Mouse (Mus musculus): Measurements from ENCODE around the gene Fam189a2. TPM values are rescaled to one million over a fixed set of nuclear protein-coding genes. Genes with fewer than 3 reads are reported as not detected.
A peak's percentile ranks its signal among the peaks of the same experiment; 100 is the strongest.

Fam189a2 gene
- polyA plus RNA-seq, 1 experiment from 2014 or later: 2.3 TPM

DNA sequence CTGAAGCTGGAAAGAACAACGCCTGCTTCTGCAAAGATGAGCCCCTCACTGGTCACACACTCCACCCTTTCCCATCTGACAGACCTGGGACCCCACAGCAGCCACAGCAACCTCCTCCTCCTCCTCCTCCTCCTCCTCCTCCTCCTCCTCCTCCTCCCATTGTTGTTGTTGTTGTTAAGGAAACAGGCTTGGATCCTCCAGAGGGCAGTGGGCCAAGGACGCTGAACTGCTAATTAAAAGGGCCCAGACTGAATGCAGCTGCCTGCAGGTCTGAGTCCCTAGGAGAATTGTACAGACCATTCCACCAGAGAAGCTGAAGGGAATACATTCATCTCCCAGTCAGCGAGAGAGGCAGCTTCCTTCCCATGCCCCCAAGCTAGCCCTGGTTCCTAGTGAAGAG lies 70.5 kb downstream of the Fam189a2 start:
- H3K27me3 ChIP-seq (ENCODE audit: control insufficient read depth, insufficient read depth, low read depth, low read length): no peaks in the 10 kb centered on the region
- H3K9me3 ChIP-seq (replicated peaks; ENCODE audit: control insufficient read depth, low read length, poor library complexity, severe bottlenecking): no peaks in the 10 kb centered on the region
- 0 out of 2 replicates have a peak overlapping the region, but pooled peaks have one; percentile 10 for H3K9ac ChIP-seq (ENCODE audit: low read depth, low read length)
- H3K4me1 ChIP-seq (ENCODE audit: control insufficient read depth, insufficient read depth, low read length): peaks cover 9% of the 10 kb centered on the region; the same call in 1 of the 2 replicates
- H3K4me3 ChIP-seq (ENCODE audit: low read depth, low read length): no peak overlapping the region
- WGBS: 22% methylated on average over 3 of the region's 3 CpGs
- no peaks in the 10 kb centered on the region for H3K36me3 ChIP-seq (ENCODE audit: control insufficient read depth, insufficient read depth, low read length)
- H3K4me2 ChIP-seq (ENCODE audit: low read length): no peak overlapping the region
- peak; percentile 46; the same call in 1 of the 2 replicates for ATAC-seq
- peak overlapping the region; percentile 61 for H3K27ac ChIP-seq (ENCODE audit: low read length)

DNA sequence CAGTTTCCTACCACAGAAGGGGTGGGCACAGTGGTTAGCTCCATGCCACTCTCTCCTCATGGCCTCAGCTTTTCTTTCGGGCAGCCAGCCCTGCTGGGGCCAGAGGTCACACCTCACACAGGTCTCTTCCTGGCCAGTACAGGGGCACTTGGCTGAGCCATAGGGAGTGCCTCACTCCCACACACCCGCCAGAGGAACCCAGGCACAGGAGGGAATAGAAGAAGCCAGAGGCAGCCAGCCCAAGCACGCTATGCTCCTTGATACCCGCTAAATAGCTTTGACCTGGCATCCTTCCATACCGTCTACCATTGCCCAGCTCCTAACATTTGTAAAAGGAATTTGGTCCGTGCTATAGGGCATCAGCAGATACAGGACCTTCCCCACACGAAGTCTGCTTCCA lies 70.9 kb downstream of the Fam189a2 start:
- 46% methylated on average over 7 of the region's 7 CpGs for WGBS
- ATAC-seq: peak; percentile 37

DNA sequence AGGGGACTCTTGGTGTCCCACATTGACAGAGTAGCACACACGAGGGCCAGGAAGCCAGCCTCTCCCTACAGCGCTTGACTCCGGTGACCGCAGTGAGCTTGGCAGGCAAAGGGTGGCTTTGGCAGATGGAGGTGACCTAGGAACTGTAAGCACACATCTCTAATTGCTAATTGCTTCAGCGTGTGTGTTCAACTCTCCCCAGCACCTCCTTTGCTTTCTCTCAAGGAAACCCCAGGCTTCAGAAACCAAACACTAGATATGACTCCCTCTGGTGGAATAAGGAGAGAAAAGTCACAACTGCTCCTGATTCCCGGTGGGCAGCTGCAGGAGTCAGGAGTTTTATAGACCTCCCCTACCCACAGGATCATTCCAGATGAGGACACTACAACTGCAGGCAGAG lies 71.9 kb downstream of the Fam189a2 start:
- H3K27ac ChIP-seq (ENCODE audit: low read length): no peak overlapping the region
- no peaks in the 10 kb centered on the region for H3K9me3 ChIP-seq (replicated peaks; ENCODE audit: control insufficient read depth, low read length, poor library complexity, severe bottlenecking)
- H3K4me2 ChIP-seq (ENCODE audit: low read length): no peak overlapping the region
- WGBS: 47% methylated on average over 6 of the region's 6 CpGs
- 0 out of 2 replicates have a peak, but pooled peaks have one; percentile 2 for ATAC-seq
- no peak overlapping the region for H3K4me3 ChIP-seq (ENCODE audit: low read depth, low read length)
- H3K4me1 ChIP-seq (ENCODE audit: control insufficient read depth, insufficient read depth, low read length): peaks cover 9% of the 10 kb centered on the region; the same call in 1 of the 2 replicates
- no peaks in the 10 kb centered on the region for H3K36me3 ChIP-seq (ENCODE audit: control insufficient read depth, insufficient read depth, low read length)
- H3K9ac ChIP-seq (ENCODE audit: low read depth, low read length): no peak overlapping the region
- no peaks in the 10 kb centered on the region for H3K27me3 ChIP-seq (ENCODE audit: control insufficient read depth, insufficient read depth, low read depth, low read length)

More for the DNA sequence above, 70.9 kb downstream of the Fam189a2 start:
- H3K27ac ChIP-seq (ENCODE audit: low read length): peak overlapping the region; percentile 47; the same call in 1 of the 2 replicates
- peaks cover 9% of the 10 kb centered on the region; the same call in 1 of the 2 replicates for H3K4me1 ChIP-seq (ENCODE audit: control insufficient read depth, insufficient read depth, low read length)
- no peaks in the 10 kb centered on the region for H3K36me3 ChIP-seq (ENCODE audit: control insufficient read depth, insufficient read depth, low read length)
- no peaks in the 10 kb centered on the region for H3K9me3 ChIP-seq (replicated peaks; ENCODE audit: control insufficient read depth, low read length, poor library complexity, severe bottlenecking)
- H3K4me2 ChIP-seq (ENCODE audit: low read length): no peak overlapping the region
- H3K4me3 ChIP-seq (ENCODE audit: low read depth, low read length): no peak overlapping the region
- H3K27me3 ChIP-seq (ENCODE audit: control insufficient read depth, insufficient read depth, low read depth, low read length): no peaks in the 10 kb centered on the region
- H3K9ac ChIP-seq (ENCODE audit: low read depth, low read length): no peak overlapping the region

DNA sequence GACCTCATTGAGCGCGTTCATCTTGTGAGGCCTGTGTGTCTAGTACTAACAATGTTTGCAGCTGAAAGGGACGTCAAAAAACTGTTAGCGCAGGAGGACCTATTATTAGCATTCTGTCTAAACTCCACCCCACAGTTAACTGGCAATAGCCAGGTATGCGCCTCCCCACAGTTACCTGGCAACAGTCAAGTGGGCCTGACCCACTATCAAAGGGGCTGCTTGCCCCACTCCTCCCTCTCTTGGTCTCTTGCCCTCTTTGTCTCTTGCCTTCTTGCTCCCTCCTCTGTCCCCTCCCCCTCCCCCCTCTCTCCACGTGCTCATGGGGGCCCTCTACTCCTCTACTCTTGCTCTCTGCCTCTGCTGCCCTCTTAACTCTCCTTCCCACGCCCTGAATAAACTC lies 73.3 kb downstream of the Fam189a2 start:
- Histone ChIP-seq H3K36me3 (ENCODE audit: control insufficient read depth, insufficient read depth, low read length) (no peaks in the 10 kb centered on the region), H3K9me3 (replicated peaks; ENCODE audit: control insufficient read depth, low read length, poor library complexity, severe bottlenecking) (no peaks in the 10 kb centered on the region), H3K27ac (ENCODE audit: low read length) (no peak overlapping the region), H3K4me2 (ENCODE audit: low read length) (no peak overlapping the region), H3K9ac (ENCODE audit: low read depth, low read length) (no peak overlapping the region), H3K27me3 (ENCODE audit: control insufficient read depth, insufficient read depth, low read depth, low read length) (no peaks in the 10 kb centered on the region), H3K4me1 (ENCODE audit: control insufficient read depth, insufficient read depth, low read length) (peaks cover 9% of the 10 kb centered on the region; the same call in 1 of the 2 replicates), H3K4me3 (ENCODE audit: low read depth, low read length) (no peak overlapping the region)
- 77% methylated on average over 7 of the region's 7 CpGs for WGBS
- no peak for ATAC-seq

DNA sequence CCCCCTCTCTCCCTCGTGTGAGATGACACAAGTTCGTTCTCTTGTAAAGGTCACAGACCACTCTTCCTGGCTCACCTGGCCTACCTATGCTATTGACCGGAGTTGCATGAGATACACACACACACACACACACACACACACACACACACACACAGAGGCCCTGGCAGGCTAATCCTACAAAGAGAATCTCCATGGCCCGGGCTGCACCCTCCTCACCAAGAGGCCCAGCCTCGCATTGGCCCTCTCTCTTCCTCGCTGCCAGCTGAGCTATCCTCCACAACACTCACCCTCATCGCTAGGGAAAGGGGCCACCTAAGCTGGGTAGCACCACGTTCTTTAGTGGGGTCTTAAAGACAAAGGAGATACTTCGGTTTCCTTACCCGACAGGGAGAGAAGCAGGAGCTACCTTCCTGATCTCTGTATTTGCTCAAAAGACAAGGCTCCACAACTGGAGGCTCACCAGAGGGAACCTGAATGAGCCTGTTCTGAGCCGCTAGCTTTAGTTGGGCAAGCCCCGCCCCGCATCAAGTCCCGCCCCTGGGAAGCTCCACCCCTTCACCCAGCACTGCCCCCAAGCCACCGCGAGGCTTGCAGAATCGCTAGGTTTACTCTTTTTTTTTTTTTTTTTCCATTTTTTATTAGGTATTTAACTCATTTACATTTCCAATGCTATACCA lies 74.4 kb downstream of the Fam189a2 start:
- no peaks in the 10 kb centered on the region for H3K9me3 ChIP-seq (replicated peaks; ENCODE audit: control insufficient read depth, low read length, poor library complexity, severe bottlenecking)
- ATAC-seq: no peak
- no peak overlapping the region for H3K4me2 ChIP-seq (ENCODE audit: low read length)
- H3K9ac ChIP-seq (ENCODE audit: low read depth, low read length): no peak overlapping the region
- no peak overlapping the region for H3K27ac ChIP-seq (ENCODE audit: low read length)
- no peaks in the 10 kb centered on the region for H3K36me3 ChIP-seq (ENCODE audit: control insufficient read depth, insufficient read depth, low read length)
- H3K4me3 ChIP-seq (ENCODE audit: low read depth, low read length): no peak overlapping the region
- WGBS: 75% methylated on average over 16 of the region's 17 CpGs
- H3K27me3 ChIP-seq (ENCODE audit: control insufficient read depth, insufficient read depth, low read depth, low read length): no peaks in the 10 kb centered on the region
- H3K4me1 ChIP-seq (ENCODE audit: control insufficient read depth, insufficient read depth, low read length): peaks cover 9% of the 10 kb centered on the region; the same call in 1 of the 2 replicates

DNA sequence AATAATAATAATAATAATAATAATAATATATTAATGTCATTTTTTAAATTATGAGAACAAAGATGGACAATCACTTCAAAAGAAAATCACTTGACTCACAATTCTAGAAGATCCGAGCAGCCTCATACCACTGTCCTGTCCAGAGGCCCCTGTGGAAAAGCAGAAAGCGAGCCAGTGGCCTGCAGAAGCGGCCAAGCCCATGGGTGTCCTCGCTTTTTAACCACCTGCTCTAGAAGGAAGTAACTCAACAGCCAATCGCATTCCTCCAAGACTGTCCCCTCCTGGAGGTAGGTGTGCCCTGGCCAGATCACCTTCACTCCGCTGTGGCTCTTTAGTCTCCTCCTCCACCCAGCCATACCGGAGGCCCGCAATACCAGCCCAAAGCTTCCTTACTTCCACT lies 75.4 kb downstream of the Fam189a2 start:
- no peaks in the 10 kb centered on the region for H3K9me3 ChIP-seq (replicated peaks; ENCODE audit: control insufficient read depth, low read length, poor library complexity, severe bottlenecking)
- no peaks in the 10 kb centered on the region for H3K36me3 ChIP-seq (ENCODE audit: control insufficient read depth, insufficient read depth, low read length)
- H3K4me1 ChIP-seq (ENCODE audit: control insufficient read depth, insufficient read depth, low read length): peaks cover 3% of the 10 kb centered on the region; the same call in 1 of the 2 replicates
- no peak overlapping the region for H3K4me2 ChIP-seq (ENCODE audit: low read length)
- H3K9ac ChIP-seq (ENCODE audit: low read depth, low read length): no peak overlapping the region
- H3K27me3 ChIP-seq (ENCODE audit: control insufficient read depth, insufficient read depth, low read depth, low read length): no peaks in the 10 kb centered on the region
- 94% methylated on average over 8 of the region's 8 CpGs for WGBS
- H3K27ac ChIP-seq (ENCODE audit: low read length): no peak overlapping the region
- no peak for ATAC-seq
- H3K4me3 ChIP-seq (ENCODE audit: low read depth, low read length): no peak overlapping the region

DNA sequence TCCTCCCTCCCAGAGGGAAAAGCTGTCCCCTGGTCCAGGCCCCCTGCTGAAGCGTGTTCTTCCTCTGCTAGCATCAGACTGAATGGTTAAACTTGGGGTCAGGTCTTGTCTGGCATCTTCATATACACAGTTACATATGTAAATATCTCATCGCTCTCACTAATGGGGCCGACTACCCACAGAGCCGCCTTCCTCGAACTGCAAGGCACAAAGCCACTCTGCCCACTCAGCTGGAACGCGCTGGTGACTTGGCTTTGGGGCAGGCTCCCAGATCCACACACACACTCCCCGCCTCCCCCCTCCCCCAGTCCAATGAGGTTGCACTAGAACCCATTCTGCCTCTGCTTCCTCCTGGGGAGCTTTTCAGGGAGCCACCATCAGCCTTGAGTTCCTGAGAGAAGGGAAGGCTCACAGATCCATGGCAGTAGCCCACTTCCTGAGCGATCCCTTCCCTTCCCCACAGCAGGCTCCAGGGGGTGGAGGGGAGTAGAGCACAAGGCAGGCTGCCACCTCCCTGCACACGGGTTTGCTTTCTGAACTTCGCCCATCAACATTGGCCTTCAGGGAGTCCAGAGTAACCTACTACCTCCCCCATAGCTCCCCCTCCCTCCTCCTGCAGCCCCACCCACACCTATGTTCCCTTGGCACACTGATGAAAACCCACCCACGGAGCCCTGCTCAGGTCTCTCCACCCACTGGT lies 82.4 kb downstream of the Fam189a2 start:
- Histone ChIP-seq H3K27ac (ENCODE audit: low read length) (no peak overlapping the region), H3K27me3 (ENCODE audit: control insufficient read depth, insufficient read depth, low read depth, low read length) (no peaks in the 10 kb centered on the region), H3K9me3 (replicated peaks; ENCODE audit: control insufficient read depth, low read length, poor library complexity, severe bottlenecking) (no peaks in the 10 kb centered on the region), H3K4me3 (ENCODE audit: low read depth, low read length) (no peak overlapping the region), H3K4me1 (ENCODE audit: control insufficient read depth, insufficient read depth, low read length) (no peaks in the 10 kb centered on the region), H3K4me2 (ENCODE audit: low read length) (no peak overlapping the region), H3K36me3 (ENCODE audit: control insufficient read depth, insufficient read depth, low read length) (peaks cover 14% of the 10 kb centered on the region), H3K9ac (ENCODE audit: low read depth, low read length) (no peak overlapping the region)
- WGBS: 16% methylated on average over 12 of the region's 12 CpGs
- ATAC-seq: 0 out of 2 replicates have a peak, but pooled peaks have one; percentile 39

DNA sequence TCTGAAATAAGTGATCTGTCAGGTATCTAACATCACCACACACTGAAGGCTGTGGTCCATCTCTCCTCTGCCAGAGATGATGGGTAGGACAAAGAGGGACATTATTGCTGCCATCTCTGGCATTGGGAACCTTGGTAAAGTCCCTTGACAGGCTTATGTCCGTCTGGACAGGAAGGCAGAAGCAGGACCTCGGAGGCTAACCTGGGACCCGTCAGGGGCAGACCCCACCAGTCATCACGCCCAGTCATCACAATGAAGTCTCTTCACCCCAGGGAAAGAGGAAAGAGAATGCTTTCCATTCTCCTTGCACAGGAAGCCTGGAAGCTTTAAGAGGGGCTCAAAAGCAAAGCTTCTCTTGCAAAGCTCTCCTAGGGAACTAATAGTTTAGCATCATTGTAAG lies 82.9 kb downstream of the Fam189a2 start:
- H3K36me3 ChIP-seq (ENCODE audit: control insufficient read depth, insufficient read depth, low read length): peaks cover 17% of the 10 kb centered on the region
- H3K4me3 ChIP-seq (ENCODE audit: low read depth, low read length): no peak overlapping the region
- H3K9ac ChIP-seq (ENCODE audit: low read depth, low read length): no peak overlapping the region
- no peak for ATAC-seq
- no peaks in the 10 kb centered on the region for H3K9me3 ChIP-seq (replicated peaks; ENCODE audit: control insufficient read depth, low read length, poor library complexity, severe bottlenecking)
- H3K4me2 ChIP-seq (ENCODE audit: low read length): no peak overlapping the region
- no peak overlapping the region for H3K27ac ChIP-seq (ENCODE audit: low read length)
- no peaks in the 10 kb centered on the region for H3K27me3 ChIP-seq (ENCODE audit: control insufficient read depth, insufficient read depth, low read depth, low read length)
- H3K4me1 ChIP-seq (ENCODE audit: control insufficient read depth, insufficient read depth, low read length): no peaks in the 10 kb centered on the region
- 12% methylated on average over 4 of the region's 4 CpGs for WGBS

DNA sequence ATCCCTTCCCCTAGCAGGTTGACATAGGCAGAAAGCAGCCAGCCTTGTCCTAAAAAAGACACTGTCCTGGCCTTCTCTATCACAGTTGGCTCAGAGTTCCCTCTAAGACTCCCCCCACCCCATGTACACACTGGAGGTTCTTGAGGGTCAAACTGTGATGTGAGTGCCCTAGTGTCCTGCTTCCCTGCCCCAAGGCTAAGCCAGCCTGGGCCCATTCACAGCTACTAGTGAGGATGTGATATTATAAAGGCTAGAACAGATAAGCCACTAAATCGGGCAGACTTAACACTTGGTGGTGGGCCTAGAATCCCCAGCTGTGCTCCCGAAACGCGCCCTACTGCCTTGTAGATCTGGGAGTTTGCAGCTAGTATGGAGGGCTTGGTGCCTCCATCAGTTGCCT lies 84.1 kb downstream of the Fam189a2 start:
- ATAC-seq: no peak
- 80% methylated on average over 4 of the region's 4 CpGs for WGBS
- Histone ChIP-seq H3K27ac (ENCODE audit: low read length) (no peak overlapping the region), H3K36me3 (ENCODE audit: control insufficient read depth, insufficient read depth, low read length) (peaks cover 17% of the 10 kb centered on the region), H3K9me3 (replicated peaks; ENCODE audit: control insufficient read depth, low read length, poor library complexity, severe bottlenecking) (no peaks in the 10 kb centered on the region), H3K4me3 (ENCODE audit: low read depth, low read length) (no peak overlapping the region), H3K9ac (ENCODE audit: low read depth, low read length) (no peak overlapping the region), H3K4me2 (ENCODE audit: low read length) (no peak overlapping the region), H3K4me1 (ENCODE audit: control insufficient read depth, insufficient read depth, low read length) (no peaks in the 10 kb centered on the region), H3K27me3 (ENCODE audit: control insufficient read depth, insufficient read depth, low read depth, low read length) (no peaks in the 10 kb centered on the region)
